Mouse (Mus musculus): ENCODE results near the gene Kctd18. TPM values are rescaled to one million over a fixed set of nuclear protein-coding genes. Genes with fewer than 3 reads are reported as not detected.
"Not testable (repeated sequence)": the region's sequence is repeated elsewhere in the genome, so short reads cannot be mapped to it uniquely, and the experiment has no call there.

Kctd18 gene
- polyA plus RNA-seq, 1 experiment from 2014 or later, result 26.2 TPM

- not testable (repeated sequence) for H3K27ac ChIP-seq (replicated peaks); H3K36me3 ChIP-seq; H3K4me3 ChIP-seq; H3K27me3 ChIP-seq; H3K4me1 ChIP-seq; ATAC-seq (ENCODE audit: low FRiP score, low read depth); H3K4me2 ChIP-seq (replicated peaks); H3K9me3 ChIP-seq; H3K9ac ChIP-seq (replicated peaks)
- 94% methylated on average over 9 of the region's 9 CpGs for WGBS
Measured at GRCm38 (mm10) chr1:58037306-58037705, 18.6 kb upstream of the Kctd18 start.

GRCm38 (mm10) chr1:58031160-58031769 is 12.5 kb upstream of the Kctd18 start:
- Histone ChIP-seq H3K27ac (replicated peaks) (no peak overlapping the region), H3K27me3 (no peaks in the 10 kb centered on the region), H3K4me1 (peaks cover 11% of the 10 kb centered on the region), H3K36me3 (0 out of 2 replicates have a peak, but pooled peaks cover 1% of the 10 kb centered on the region), H3K4me3 (no peak overlapping the region), H3K9me3 (no peaks in the 10 kb centered on the region), H3K9ac (replicated peaks) (no peak overlapping the region), H3K4me2 (replicated peaks) (no peak overlapping the region)
- WGBS, result 71% methylated on average over 10 of the region's 10 CpGs
- ATAC-seq (ENCODE audit: low FRiP score, low read depth), result peak; percentile 60

- WGBS, result 37% methylated on average over 13 of the region's 13 CpGs
- H3K4me2 ChIP-seq (replicated peaks), result peak overlapping the region; percentile 4; the same call in 1 of the 2 replicates
- H3K27ac ChIP-seq (replicated peaks), result no peak overlapping the region; the same call in 1 of the 2 replicates
- 0 out of 2 replicates have a peak, but pooled peaks have one; percentile 30 for ATAC-seq (ENCODE audit: low FRiP score, low read depth)
- H3K9ac ChIP-seq (replicated peaks), result no peak overlapping the region
- no peaks in the 10 kb centered on the region for H3K27me3 ChIP-seq
- H3K36me3 ChIP-seq, result 0 out of 2 replicates have a peak, but pooled peaks cover 4% of the 10 kb centered on the region
- no peak overlapping the region for H3K4me3 ChIP-seq
- H3K9me3 ChIP-seq, result no peaks in the 10 kb centered on the region
- peaks cover 11% of the 10 kb centered on the region for H3K4me1 ChIP-seq
Measured at GRCm38 (mm10) chr1:58030156-58030871, 11.6 kb upstream of the Kctd18 start.

- ATAC-seq (ENCODE audit: low FRiP score, low read depth), result no peak
- H3K4me3 ChIP-seq, result no peak within 1 kb of the TSS
- no peak within 1 kb of the TSS for H3K9ac ChIP-seq (replicated peaks)
- H3K27me3 ChIP-seq, result no peaks in the 10 kb centered on the region
- H3K9me3 ChIP-seq, result no peaks in the 10 kb centered on the region
- H3K27ac ChIP-seq (replicated peaks), result no peak within 1 kb of the TSS; the same call in 1 of the 2 replicates
- H3K36me3 ChIP-seq, result 0 out of 2 replicates have a peak, but pooled peaks cover 5% of the 10 kb centered on the region
- H3K4me2 ChIP-seq (replicated peaks), result peak within 1 kb of the TSS; percentile 4; the same call in 1 of the 2 replicates
- 21% methylated on average over 12 of the region's 12 CpGs for WGBS
- H3K4me1 ChIP-seq, result peaks cover 11% of the 10 kb centered on the region
Measured at GRCm38 (mm10) chr1:58029636-58030117, 10.9 kb upstream of the Kctd18 start, which contains the start of gene Aox1. Gene Aox1, plus strand, starts transcription at chr1:58029931.

GRCm38 (mm10) chr1:58027707-58028106 is 9.0 kb upstream of the Kctd18 start:
- H3K9ac ChIP-seq (replicated peaks), result no peak overlapping the region
- ATAC-seq (ENCODE audit: low FRiP score, low read depth), result no peak
- 84% methylated on average over 7 of the region's 7 CpGs for WGBS

GRCm38 (mm10) chr1:58006388-58006787 is 12.4 kb downstream of the Kctd18 start:
- H3K4me1 ChIP-seq; H3K9me3 ChIP-seq; H3K27me3 ChIP-seq; H3K27ac ChIP-seq (replicated peaks); H3K9ac ChIP-seq (replicated peaks); ATAC-seq (ENCODE audit: low FRiP score, low read depth); H3K4me3 ChIP-seq; H3K4me2 ChIP-seq (replicated peaks): not testable (repeated sequence)
- WGBS, result 95% methylated on average over 6 of the region's 7 CpGs
- peaks cover 29% of the 10 kb centered on the region for H3K36me3 ChIP-seq

More at GRCm38 (mm10) chr1:58027707-58028106, 9.0 kb upstream of the Kctd18 start:
- H3K4me3 ChIP-seq, result no peak overlapping the region
- peaks cover 14% of the 10 kb centered on the region; the same call in 1 of the 2 replicates for H3K36me3 ChIP-seq
- H3K27me3 ChIP-seq, result no peaks in the 10 kb centered on the region
- no peak overlapping the region for H3K4me2 ChIP-seq (replicated peaks)
- no peaks in the 10 kb centered on the region for H3K9me3 ChIP-seq
- no peak overlapping the region for H3K27ac ChIP-seq (replicated peaks)
- H3K4me1 ChIP-seq, result peaks cover 11% of the 10 kb centered on the region

- no peak overlapping the region for H3K4me3 ChIP-seq
- no peak overlapping the region for H3K4me2 ChIP-seq (replicated peaks)
- no peaks in the 10 kb centered on the region for H3K9me3 ChIP-seq
- WGBS, result 92% methylated on average over 3 of the region's 3 CpGs
- no peak overlapping the region for H3K9ac ChIP-seq (replicated peaks)
- ATAC-seq (ENCODE audit: low FRiP score, low read depth), result no peak
- peaks cover 14% of the 10 kb centered on the region for H3K4me1 ChIP-seq
- peaks cover 20% of the 10 kb centered on the region; the same call in 1 of the 2 replicates for H3K36me3 ChIP-seq
- no peaks in the 10 kb centered on the region for H3K27me3 ChIP-seq
- no peak overlapping the region for H3K27ac ChIP-seq (replicated peaks)
Measured at GRCm38 (mm10) chr1:57998146-57998545, 20.6 kb downstream of the Kctd18 start.

- Histone ChIP-seq H3K27ac (replicated peaks) (peak overlapping the region; percentile 58), H3K4me2 (replicated peaks) (peak overlapping the region; percentile 62), H3K36me3 (0 out of 2 replicates have a peak, but pooled peaks cover 9% of the 10 kb centered on the region), H3K9ac (replicated peaks) (peak overlapping the region; percentile 77), H3K27me3 (no peaks in the 10 kb centered on the region), H3K4me1 (peaks cover 14% of the 10 kb centered on the region), H3K4me3 (peak overlapping the region; percentile 92), H3K9me3 (no peaks in the 10 kb centered on the region)
- under 1% methylated on average over 29 of the region's 29 CpGs for WGBS
- peak; percentile 36 for ATAC-seq (ENCODE audit: low FRiP score, low read depth)
Measured at GRCm38 (mm10) chr1:57996133-57996615, 22.6 kb downstream of the Kctd18 start.

GRCm38 (mm10) chr1:57995432-57996132 is 23.2 kb downstream of the Kctd18 start, which contains the start of gene Sgo2a:
Gene Sgo2a, plus strand, starts transcription at chr1:57995971.
- Histone ChIP-seq H3K4me2 (replicated peaks) (peak within 1 kb of the TSS; percentile 62), H3K27me3 (no peaks in the 10 kb centered on the region), H3K9ac (replicated peaks) (peak within 1 kb of the TSS; percentile 77), H3K9me3 (no peaks in the 10 kb centered on the region), H3K4me3 (peak within 1 kb of the TSS; percentile 92), H3K27ac (replicated peaks) (peak within 1 kb of the TSS; percentile 86), H3K36me3 (0 out of 2 replicates have a peak, but pooled peaks cover 9% of the 10 kb centered on the region), H3K4me1 (peaks cover 14% of the 10 kb centered on the region)
- 6% methylated on average over 30 of the region's 30 CpGs for WGBS
- ATAC-seq (ENCODE audit: low FRiP score, low read depth), result peak; percentile 98

GRCm38 (mm10) chr1:57991277-57991676 is 27.5 kb downstream of the Kctd18 start:
- 78% methylated on average over 2 of the region's 2 CpGs for WGBS
- no peak overlapping the region for H3K27ac ChIP-seq (replicated peaks)
- no peak for ATAC-seq (ENCODE audit: low FRiP score, low read depth)

GRCm38 (mm10) chr1:57989052-57989600 is 29.6 kb downstream of the Kctd18 start:
- Histone ChIP-seq H3K27ac (replicated peaks) (no peak overlapping the region), H3K27me3 (no peaks in the 10 kb centered on the region), H3K9me3 (no peaks in the 10 kb centered on the region), H3K36me3 (no peaks in the 10 kb centered on the region), H3K4me3 (no peak overlapping the region), H3K4me1 (no peaks in the 10 kb centered on the region), H3K9ac (replicated peaks) (no peak overlapping the region), H3K4me2 (replicated peaks) (no peak overlapping the region)
- no peak for ATAC-seq (ENCODE audit: low FRiP score, low read depth)
- 62% methylated on average over 6 of the region's 6 CpGs for WGBS

More at GRCm38 (mm10) chr1:57991277-57991676, 27.5 kb downstream of the Kctd18 start:
- Histone ChIP-seq H3K9ac (replicated peaks) (no peak overlapping the region), H3K4me1 (peaks cover under 1% of the 10 kb centered on the region; the same call in 1 of the 2 replicates), H3K27me3 (no peaks in the 10 kb centered on the region), H3K4me2 (replicated peaks) (no peak overlapping the region), H3K4me3 (no peak overlapping the region), H3K36me3 (no peaks in the 10 kb centered on the region), H3K9me3 (no peaks in the 10 kb centered on the region)

All from midbrain, embryonic 12.5 days (tissue).